Mouse (Mus musculus): ENCODE data around the gene Fam90a1a.

GRCm38 (mm10) chr8:22004750-22005522 lies 46.4 kb downstream of the Fam90a1a start:
- TF ChIP-seq CTCF (IDR thresholded peaks at IDR 0.05; ENCODE audit: control insufficient read depth, insufficient read depth, insufficient read length) (no peak), MAX (IDR thresholded peaks at IDR 0.05) (no peak), MYOD1 (IDR thresholded peaks at IDR 0.05; ENCODE audit: control insufficient read depth, insufficient read length, low read depth) (no peak), USF1 (IDR thresholded peaks at IDR 0.05; ENCODE audit: low read depth) (no peak), MYOG (IDR thresholded peaks at IDR 0.05; ENCODE audit: control insufficient read depth, extremely low read depth, insufficient read length) (no peak), CEBPB (IDR thresholded peaks at IDR 0.05; ENCODE audit: low read depth) (no peak)
